Mouse (Mus musculus): ENCODE results near the gene Parva. TPM values are rescaled to one million over a fixed set of nuclear protein-coding genes. Genes with fewer than 3 reads are reported as not detected.

Parva gene
- total and polyA plus RNA-seq, 2 experiments from 2014 or later: 23.2 to 23.3 TPM

DNA sequence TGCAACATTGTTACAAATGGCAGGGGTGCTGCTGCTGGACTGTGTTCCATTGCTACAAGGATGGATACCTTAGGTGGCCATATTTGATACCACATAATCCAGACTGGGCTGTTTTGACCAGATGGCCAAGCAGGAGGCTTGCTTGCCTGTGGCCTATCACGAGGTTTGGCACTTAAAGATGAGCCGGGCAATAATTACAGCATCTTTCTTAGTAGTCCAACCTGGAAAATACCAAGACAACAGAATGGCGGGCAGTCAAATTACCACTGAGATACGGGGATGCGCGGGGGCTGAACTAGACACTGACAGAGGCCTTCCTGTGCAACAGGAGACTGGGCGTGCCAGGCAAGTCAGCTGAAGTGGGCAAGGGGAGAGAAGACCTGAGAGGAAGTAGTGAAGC, 55.3 kb downstream of the Parva start:
- no peak for ATAC-seq (ENCODE audit: low FRiP score)
- WGBS: 95% methylated on average over 7 of the region's 7 CpGs

GRCm38 (mm10) chr7:112483382-112483781, 56.1 kb downstream of the Parva start:
- ATAC-seq (ENCODE audit: low FRiP score): no peak
- no peak overlapping the region for H3K9ac ChIP-seq (replicated peaks; ENCODE audit: low read length, poor library complexity, severe bottlenecking)

More for the DNA sequence above, 55.3 kb downstream of the Parva start:
- Histone ChIP-seq H3K4me2 (ENCODE audit: low read depth, low read length, poor library complexity, severe bottlenecking) (no peak overlapping the region), H3K4me1 (ENCODE audit: insufficient read depth, low read length) (no peaks in the 10 kb centered on the region), H3K27ac (ENCODE audit: low read depth, low read length) (no peak overlapping the region), H3K36me3 (ENCODE audit: insufficient read depth, low read length) (no peaks in the 10 kb centered on the region), H3K9me3 (ENCODE audit: low read length) (no peaks in the 10 kb centered on the region), H3K9ac (replicated peaks; ENCODE audit: low read length, poor library complexity, severe bottlenecking) (no peak overlapping the region), H3K27me3 (ENCODE audit: insufficient read depth, low read length) (no peaks in the 10 kb centered on the region), H3K4me3 (ENCODE audit: low read depth, low read length) (no peak overlapping the region)
- no peak for TF ChIP-seq CTCF (IDR thresholded peaks at IDR 0.05)
- no peak for DNase-seq (ENCODE audit: low spot score)

GRCm38 (mm10) chr7:112490825-112491224, 63.5 kb downstream of the Parva start:
- Histone ChIP-seq H3K27ac (ENCODE audit: low read depth, low read length) (no peak overlapping the region), H3K9ac (replicated peaks; ENCODE audit: low read length, poor library complexity, severe bottlenecking) (no peak overlapping the region), H3K9me3 (ENCODE audit: low read length) (no peaks in the 10 kb centered on the region), H3K4me3 (ENCODE audit: low read depth, low read length) (no peak overlapping the region), H3K4me2 (ENCODE audit: low read depth, low read length, poor library complexity, severe bottlenecking) (no peak overlapping the region), H3K36me3 (ENCODE audit: insufficient read depth, low read length) (no peaks in the 10 kb centered on the region), H3K4me1 (ENCODE audit: insufficient read depth, low read length) (no peaks in the 10 kb centered on the region), H3K27me3 (ENCODE audit: insufficient read depth, low read length) (no peaks in the 10 kb centered on the region)
- WGBS: 74% methylated on average over 2 of the region's 2 CpGs
- DNase-seq (ENCODE audit: low spot score): no peak
- ATAC-seq (ENCODE audit: low FRiP score): no peak
- no peak for TF ChIP-seq CTCF (IDR thresholded peaks at IDR 0.05)

More at GRCm38 (mm10) chr7:112483382-112483781, 56.1 kb downstream of the Parva start:
- DNase-seq (ENCODE audit: low spot score): no peak
- Histone ChIP-seq H3K4me2 (ENCODE audit: low read depth, low read length, poor library complexity, severe bottlenecking) (no peak overlapping the region), H3K9me3 (ENCODE audit: low read length) (no peaks in the 10 kb centered on the region), H3K27ac (ENCODE audit: low read depth, low read length) (no peak overlapping the region), H3K4me1 (ENCODE audit: insufficient read depth, low read length) (no peaks in the 10 kb centered on the region), H3K27me3 (ENCODE audit: insufficient read depth, low read length) (no peaks in the 10 kb centered on the region), H3K36me3 (ENCODE audit: insufficient read depth, low read length) (no peaks in the 10 kb centered on the region), H3K4me3 (ENCODE audit: low read depth, low read length) (no peak overlapping the region)
- 7% methylated on average over 2 of the region's 2 CpGs for WGBS
- no peak for TF ChIP-seq CTCF (IDR thresholded peaks at IDR 0.05)

- Histone ChIP-seq H3K27ac (ENCODE audit: low read depth, low read length) (no peak overlapping the region), H3K36me3 (ENCODE audit: insufficient read depth, low read length) (no peaks in the 10 kb centered on the region), H3K4me1 (ENCODE audit: insufficient read depth, low read length) (no peaks in the 10 kb centered on the region), H3K4me2 (ENCODE audit: low read depth, low read length, poor library complexity, severe bottlenecking) (no peak overlapping the region), H3K27me3 (ENCODE audit: insufficient read depth, low read length) (no peaks in the 10 kb centered on the region), H3K4me3 (ENCODE audit: low read depth, low read length) (no peak overlapping the region), H3K9ac (replicated peaks; ENCODE audit: low read length, poor library complexity, severe bottlenecking) (no peak overlapping the region), H3K9me3 (ENCODE audit: low read length) (no peaks in the 10 kb centered on the region)
- 43% methylated on average over 1 of the region's 1 CpGs for WGBS
- DNase-seq (ENCODE audit: low spot score) (no peak), ATAC-seq (ENCODE audit: low FRiP score) (no peak)
- no peak for TF ChIP-seq CTCF (IDR thresholded peaks at IDR 0.05)
Observed at GRCm38 (mm10) chr7:112491737-112492136, 64.4 kb downstream of the Parva start.

DNA sequence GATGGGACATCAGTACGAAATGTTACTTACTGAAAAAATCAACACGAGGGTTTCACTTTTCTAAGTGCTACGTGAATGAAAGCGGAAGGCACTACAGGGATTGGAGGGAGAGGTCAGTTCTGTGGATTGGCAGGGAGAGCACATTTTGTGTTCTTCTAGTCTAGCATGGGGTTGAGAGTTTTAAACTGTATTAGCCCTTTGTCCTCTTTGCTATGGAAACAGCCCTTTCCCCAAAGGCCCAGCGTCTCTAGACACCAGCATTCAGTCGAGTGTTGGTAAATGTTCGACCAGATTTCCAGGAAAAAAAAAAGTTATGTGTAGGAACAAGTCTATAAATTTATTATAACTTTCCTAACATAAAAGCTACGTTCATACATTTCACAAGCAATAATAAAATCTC, 68.6 kb downstream of the Parva start:
- H3K27me3 ChIP-seq (ENCODE audit: insufficient read depth, low read length): no peaks in the 10 kb centered on the region
- DNase-seq (ENCODE audit: low spot score): no peak
- H3K9ac ChIP-seq (replicated peaks; ENCODE audit: low read length, poor library complexity, severe bottlenecking): no peak overlapping the region
- WGBS: 50% methylated on average over 8 of the region's 8 CpGs
- no peaks in the 10 kb centered on the region for H3K9me3 ChIP-seq (ENCODE audit: low read length)
- H3K36me3 ChIP-seq (ENCODE audit: insufficient read depth, low read length): no peaks in the 10 kb centered on the region
- no peak overlapping the region for H3K4me3 ChIP-seq (ENCODE audit: low read depth, low read length)
- ATAC-seq (ENCODE audit: low FRiP score): no peak
- no peaks in the 10 kb centered on the region for H3K4me1 ChIP-seq (ENCODE audit: insufficient read depth, low read length)
- no peak overlapping the region for H3K27ac ChIP-seq (ENCODE audit: low read depth, low read length)
- no peak for TF ChIP-seq CTCF (IDR thresholded peaks at IDR 0.05)
- H3K4me2 ChIP-seq (ENCODE audit: low read depth, low read length, poor library complexity, severe bottlenecking): no peak overlapping the region

GRCm38 (mm10) chr7:112496921-112497320, 69.6 kb downstream of the Parva start:
- 82% methylated on average over 7 of the region's 7 CpGs for WGBS
- H3K27me3 ChIP-seq (ENCODE audit: insufficient read depth, low read length): no peaks in the 10 kb centered on the region
- H3K9me3 ChIP-seq (ENCODE audit: low read length): no peaks in the 10 kb centered on the region
- no peak for TF ChIP-seq CTCF (IDR thresholded peaks at IDR 0.05)
- H3K4me2 ChIP-seq (ENCODE audit: low read depth, low read length, poor library complexity, severe bottlenecking): no peak overlapping the region
- no peaks in the 10 kb centered on the region for H3K4me1 ChIP-seq (ENCODE audit: insufficient read depth, low read length)
- H3K9ac ChIP-seq (replicated peaks; ENCODE audit: low read length, poor library complexity, severe bottlenecking): no peak overlapping the region
- no peak overlapping the region for H3K27ac ChIP-seq (ENCODE audit: low read depth, low read length)
- no peaks in the 10 kb centered on the region for H3K36me3 ChIP-seq (ENCODE audit: insufficient read depth, low read length)
- H3K4me3 ChIP-seq (ENCODE audit: low read depth, low read length): no peak overlapping the region
- DNase-seq (ENCODE audit: low spot score): no peak
- no peak for ATAC-seq (ENCODE audit: low FRiP score)
